Mouse (Mus musculus) liver, postnatal 0 days (tissue): ENCODE measurements around the gene Pabpn1. TPM values are rescaled to one million over a fixed set of nuclear protein-coding genes. Genes with fewer than 3 reads are reported as not detected.

Source experiments
- ATAC-seq: fragments of 200-750 bp; cut with Nextera tagmentation; 2 replicates; pipeline ENCODE4 v1.8.0; 2017; ENCODE audit warnings: mild to moderate bottlenecking, moderate library complexity
- DNase-seq: peaks from one replicate; pipeline ENCODE4 v3.0.0-alpha.2; 2016
- H3K27ac ChIP-seq: fragments of 300-500 bp; sonication (generic); 2 replicates; pipeline ENCODE4 v1.5.1; 2014; ENCODE audit warnings: antibody characterized with exemption, moderate library complexity, mild to moderate bottlenecking, low read depth
- H3K27me3 ChIP-seq: fragments of 300-500 bp; sonication (generic); 2 replicates; pipeline ENCODE4 v1.6.1; 2014; ENCODE audit warnings: low read length, control low read depth, mixed read lengths; ENCODE audit not compliant: insufficient read depth
- H3K36me3 ChIP-seq: fragments of 300-500 bp; sonication (generic); replicated peaks from 2 replicates; pipeline ENCODE4 v1.6.1; 2014; ENCODE audit warnings: mild to moderate bottlenecking, control low read depth, low read length, moderate library complexity, mixed read lengths; ENCODE audit not compliant: insufficient read depth
- H3K4me1 ChIP-seq: fragments of 300-500 bp; sonication (generic); 2 replicates; pipeline ENCODE4 v1.6.1; 2014; ENCODE audit warnings: antibody characterized with exemption, mild to moderate bottlenecking, control low read depth; ENCODE audit not compliant: insufficient read depth
- H3K4me2 ChIP-seq: fragments of 300-500 bp; sonication (generic); 2 replicates; pipeline ENCODE4 v1.6.1; 2014; ENCODE audit warnings: low read depth, mild to moderate bottlenecking, low read length, moderate library complexity, mixed read lengths
- H3K4me3 ChIP-seq: fragments of 300-500 bp; sonication (generic); 2 replicates; pipeline ENCODE4 v1.5.1; 2014; ENCODE audit warnings: low read depth, low read length
- H3K9ac ChIP-seq: fragments of 300-500 bp; sonication (generic); replicated peaks from 2 replicates; pipeline ENCODE4 v1.6.1; 2014; ENCODE audit warnings: mild to moderate bottlenecking, moderate library complexity
- H3K9me3 ChIP-seq: fragments of 300-500 bp; sonication (generic); 2 replicates; pipeline ENCODE4 v1.6.1; 2016; ENCODE audit warnings: mild to moderate bottlenecking, control low read depth, low read length, mixed read lengths
- CTCF ChIP-seq: sonication (generic); IDR thresholded peaks from 2 replicates; pipeline ENCODE4 v1.5.1; 2016; ENCODE audit warnings: antibody characterized with exemption, low read depth
- EP300 ChIP-seq: IDR thresholded peaks from 2 replicates; pipeline ENCODE4 v1.6.1; 2016; ENCODE audit warnings: antibody characterized with exemption, low read depth, mild to moderate bottlenecking
- whole genome bisulfite sequencing: fragments of 180-500 bp; shearing (Covaris S2); extraction: QIAGEN DNeasy Blood & Tissue Kit; methylation state at CpG from one replicate; pipeline ENCODE4 v1.1.7; 2014; ENCODE audit not compliant: insufficient replicate concordance; 5-methylcytosine and 5-hydroxymethylcytosine counted together
- polyA plus RNA-seq: library from polyadenylated mRNA; unstranded; fragments of >200 nt; fragmentation: Nextera tagmentation; extraction: Ambion mirVana; gene quantifications from 2 replicates; pipeline ENCODE4 v1.2.1, GENCODE M21; 2015

Pabpn1 gene
- polyA plus RNA-seq, result 38.2 and 46.6 TPM in 2 replicates

DNA sequence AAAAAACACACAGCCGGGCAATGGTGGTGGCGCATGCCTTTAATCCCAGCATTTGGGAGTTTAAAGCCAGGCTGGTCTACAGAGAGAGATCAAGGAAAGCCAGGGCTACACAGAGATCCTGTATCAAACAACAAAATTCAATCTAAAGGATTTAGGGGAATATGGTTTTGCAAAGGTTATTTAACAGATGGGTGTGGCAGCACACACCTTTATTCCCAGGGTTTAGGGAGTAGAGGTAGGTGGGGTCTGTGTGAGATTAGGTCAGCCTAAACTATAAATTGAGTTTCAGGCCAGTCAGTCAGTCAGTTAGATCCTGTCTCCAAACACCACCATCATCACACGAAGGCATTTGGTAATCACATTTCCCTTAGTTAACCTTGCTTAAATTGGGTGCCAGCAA lies at the start of gene Pabpn1:
Gene Pabpn1 (plus strand): TSS at position 301 of the 400 bp plus-strand sequence.
- no peak for DNase-seq
- no peak for ATAC-seq
- TF ChIP-seq CTCF, result no peak
- H3K9ac ChIP-seq, result peak within 1 kb of the TSS; percentile 50
- peaks cover 18% of the 10 kb centered on the region for H3K36me3 ChIP-seq
- H3K4me2 ChIP-seq, result peak within 1 kb of the TSS; percentile 70
- peak within 1 kb of the TSS; percentile 98 for H3K4me3 ChIP-seq
- no peaks in the 10 kb centered on the region for H3K9me3 ChIP-seq
- H3K27me3 ChIP-seq, result no peaks in the 10 kb centered on the region
- WGBS, result 92% methylated on average over 3 of the region's 3 CpGs
- H3K27ac ChIP-seq, result peak within 1 kb of the TSS; percentile 76
- H3K4me1 ChIP-seq, result peaks cover 13% of the 10 kb centered on the region

DNA sequence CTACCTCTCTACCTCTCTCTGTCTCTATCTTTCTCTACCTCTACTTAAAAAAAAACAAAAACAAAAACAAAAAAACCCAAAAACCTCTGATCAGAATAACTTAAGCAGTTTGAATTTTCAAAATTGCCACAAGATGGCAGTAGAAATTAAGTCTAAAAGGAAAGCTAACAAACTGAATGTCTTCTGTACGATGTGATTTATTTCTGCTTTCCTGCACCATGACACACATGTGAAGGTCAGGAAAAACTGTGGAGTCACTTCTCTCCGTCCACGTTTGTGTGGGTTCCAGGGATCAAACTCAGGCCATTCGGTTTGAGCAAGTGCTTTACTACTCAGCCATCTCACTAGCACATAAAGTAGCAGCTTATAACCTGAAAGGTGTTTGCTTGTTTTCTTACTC lies 48.8 kb upstream of the Pabpn1 start:
- H3K9ac ChIP-seq, result no peak overlapping the region
- H3K27ac ChIP-seq, result no peak overlapping the region
- ATAC-seq (no peak), DNase-seq (no peak)
- H3K9me3 ChIP-seq, result no peaks in the 10 kb centered on the region
- no peaks in the 10 kb centered on the region for H3K27me3 ChIP-seq
- H3K4me1 ChIP-seq, result no peaks in the 10 kb centered on the region
- H3K4me2 ChIP-seq, result no peak overlapping the region
- H3K36me3 ChIP-seq, result no peaks in the 10 kb centered on the region
- no peak overlapping the region for H3K4me3 ChIP-seq
- 3% methylated on average over 4 of the region's 4 CpGs for WGBS
- TF ChIP-seq CTCF, result peak; percentile 57
- TF ChIP-seq EP300, result no peak

DNA sequence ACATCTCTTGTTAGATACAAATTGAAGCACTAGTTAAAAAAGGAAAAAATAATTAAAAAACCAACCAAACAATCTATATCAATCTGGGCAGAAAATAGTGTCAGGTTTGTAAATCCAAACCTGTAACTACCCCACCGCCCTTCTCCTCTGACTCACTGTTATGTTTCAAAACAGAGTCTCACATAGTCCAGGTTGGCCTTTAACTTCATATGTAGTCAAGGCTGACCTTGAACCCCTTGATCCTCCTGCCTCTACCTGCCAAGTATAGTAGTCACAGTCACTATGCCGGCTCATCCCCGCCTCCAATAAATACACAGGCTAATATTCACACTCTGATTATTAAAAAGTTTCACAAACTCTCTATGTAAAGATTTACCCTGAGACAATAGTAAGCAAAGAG lies 36.6 kb upstream of the Pabpn1 start:
- 76% methylated on average over 3 of the region's 3 CpGs for WGBS
- peaks cover 9% of the 10 kb centered on the region for H3K36me3 ChIP-seq
- H3K27me3 ChIP-seq, result no peaks in the 10 kb centered on the region
- no peak overlapping the region for H3K27ac ChIP-seq
- no peaks in the 10 kb centered on the region for H3K4me1 ChIP-seq
- H3K4me2 ChIP-seq, result no peak overlapping the region
- no peaks in the 10 kb centered on the region for H3K9me3 ChIP-seq
- DNase-seq, result no peak
- H3K9ac ChIP-seq, result no peak overlapping the region
- ATAC-seq, result no peak
- TF ChIP-seq CTCF (no peak), EP300 (no peak)
- H3K4me3 ChIP-seq, result no peak overlapping the region

DNA sequence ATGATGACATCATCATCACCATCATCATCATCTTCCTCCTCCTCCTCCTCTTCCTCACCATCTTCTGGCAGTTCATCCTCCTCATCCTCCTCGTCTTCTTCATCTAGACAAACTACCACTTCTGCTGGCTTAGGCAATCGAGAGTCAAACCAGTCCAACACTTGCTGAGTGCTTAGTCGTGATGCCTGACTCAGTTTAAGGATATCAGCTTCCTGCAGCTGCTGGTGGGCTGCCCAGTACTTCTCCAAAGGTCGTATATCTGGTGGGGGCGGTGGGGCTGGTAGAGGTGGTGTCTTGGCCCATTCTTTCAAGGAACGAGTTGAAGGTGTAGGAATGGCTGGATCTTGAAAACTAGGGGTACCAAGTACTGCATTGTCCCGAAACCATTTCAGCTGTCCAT lies 35.6 kb upstream of the Pabpn1 start:
- no peaks in the 10 kb centered on the region for H3K27me3 ChIP-seq
- no peak overlapping the region for H3K4me3 ChIP-seq
- DNase-seq, result no peak
- WGBS, result 61% methylated on average over 7 of the region's 7 CpGs
- no peak overlapping the region for H3K9ac ChIP-seq
- H3K4me1 ChIP-seq, result no peaks in the 10 kb centered on the region
- no peak for TF ChIP-seq EP300
- TF ChIP-seq CTCF, result no peak
- ATAC-seq, result no peak
- no peak overlapping the region for H3K4me2 ChIP-seq
- peaks cover 9% of the 10 kb centered on the region for H3K36me3 ChIP-seq
- no peak overlapping the region for H3K27ac ChIP-seq
- H3K9me3 ChIP-seq, result no peaks in the 10 kb centered on the region

DNA sequence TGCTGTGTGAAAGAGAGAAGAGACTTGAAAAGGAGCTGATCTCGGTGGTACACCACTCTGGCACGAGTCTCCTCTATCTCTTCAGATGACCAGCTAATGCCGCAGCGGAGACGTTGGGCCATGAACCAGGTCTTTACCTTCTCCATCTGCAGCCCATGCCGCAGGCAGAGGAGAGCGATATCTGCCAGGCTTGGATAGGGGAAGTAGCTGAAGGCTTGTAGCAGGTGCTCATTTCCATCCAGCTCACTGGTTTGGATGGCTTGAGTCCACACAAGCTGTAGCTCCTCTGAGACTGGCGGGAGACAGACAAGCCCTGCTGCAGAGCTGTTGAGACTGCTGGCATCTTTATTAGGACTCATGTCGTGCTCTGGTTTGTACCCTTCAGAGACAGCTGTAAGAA lies 34.4 kb upstream of the Pabpn1 start:
- DNase-seq (no peak), ATAC-seq (no peak)
- Histone ChIP-seq H3K36me3 (peaks cover 9% of the 10 kb centered on the region), H3K9ac (no peak overlapping the region), H3K4me2 (no peak overlapping the region), H3K4me3 (no peak overlapping the region), H3K4me1 (no peaks in the 10 kb centered on the region), H3K27ac (no peak overlapping the region), H3K27me3 (no peaks in the 10 kb centered on the region), H3K9me3 (no peaks in the 10 kb centered on the region)
- TF ChIP-seq EP300, result no peak
- no peak for TF ChIP-seq CTCF
- WGBS, result 87% methylated on average over 9 of the region's 9 CpGs

DNA sequence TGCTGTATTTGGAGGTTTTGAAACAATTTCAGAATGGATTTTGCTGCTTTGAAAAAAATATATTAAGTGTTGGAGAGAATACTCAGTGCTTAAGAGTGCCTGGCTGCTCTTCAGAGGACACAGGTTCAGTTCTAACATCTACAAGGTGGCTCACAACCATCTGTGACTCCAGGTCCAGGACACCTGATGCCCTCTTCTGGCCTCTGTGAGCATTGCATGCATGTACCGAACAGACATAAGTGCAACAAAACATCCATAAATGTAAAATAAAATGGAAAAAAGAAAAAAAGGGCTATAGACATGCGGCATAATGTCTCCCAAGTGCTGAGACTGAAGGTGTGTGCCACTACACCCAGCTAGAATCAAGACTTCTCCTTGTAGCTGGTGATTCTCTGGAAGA lies 31.8 kb upstream of the Pabpn1 start:
- ATAC-seq (no peak), DNase-seq (peak; percentile 71)
- 33% methylated on average over 2 of the region's 2 CpGs for WGBS
- Histone ChIP-seq H3K9me3 (no peaks in the 10 kb centered on the region), H3K27ac (no peak overlapping the region), H3K36me3 (peaks cover 9% of the 10 kb centered on the region), H3K4me3 (no peak overlapping the region), H3K9ac (no peak overlapping the region), H3K27me3 (no peaks in the 10 kb centered on the region), H3K4me1 (peaks cover 10% of the 10 kb centered on the region; the same call in 1 of the 2 replicates), H3K4me2 (no peak overlapping the region)
- TF ChIP-seq EP300, result no peak
- peak; percentile 80 for TF ChIP-seq CTCF
